Mouse (Mus musculus): ENCODE results near the gene Agfg1.

Agfg1 gene

GRCm38 (mm10) chr1:82819366-82819765 lies 19.9 kb upstream of the Agfg1 start:
- in situ Hi-C loops (cut with MboI; ENCODE audit: low pct_unique_long_range_greater_than_20kb in 1 of 2, low sequenced_read_pairs in 2 of 2, unreplicated experiment in 1 of 2), result no loop called here

GRCm38 (mm10) chr1:82820179-82820578 lies 19.1 kb upstream of the Agfg1 start:
- in situ Hi-C loops (cut with MboI; ENCODE audit: low pct_unique_long_range_greater_than_20kb in 1 of 2, low sequenced_read_pairs in 2 of 2, unreplicated experiment in 1 of 2), result no loop called here

DNA sequence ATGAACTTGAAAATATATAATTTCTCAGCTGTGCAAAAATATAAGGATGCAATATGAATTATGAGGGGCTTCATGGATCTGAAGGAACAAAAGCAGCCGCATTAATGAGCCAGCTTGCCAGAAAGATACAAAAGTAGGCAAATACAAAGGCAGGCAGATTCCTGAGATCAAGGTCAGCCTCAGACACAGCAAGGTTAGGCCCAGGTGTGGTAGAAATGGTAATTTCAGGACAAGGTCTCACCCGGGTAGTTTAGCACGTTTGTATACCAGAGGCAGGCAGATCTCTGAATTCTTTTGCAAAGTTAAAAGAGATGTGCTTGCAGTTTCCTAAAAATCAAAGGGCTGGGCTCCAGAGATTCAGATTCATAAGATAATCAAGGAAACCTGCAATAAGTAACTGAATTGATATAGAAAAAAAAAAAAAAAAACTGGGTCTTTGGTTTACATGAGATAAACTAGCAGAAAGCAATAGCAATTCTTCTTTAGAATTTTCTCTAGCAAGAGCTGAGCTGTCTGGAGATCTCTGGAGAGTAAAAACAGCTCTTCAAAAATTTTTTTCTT lies 18.6 kb upstream of the Agfg1 start:
- in situ Hi-C loops (cut with MboI; ENCODE audit: low pct_unique_long_range_greater_than_20kb in 1 of 2, low sequenced_read_pairs in 2 of 2, unreplicated experiment in 1 of 2), result no loop called here

GRCm38 (mm10) chr1:82821846-82822245 lies 17.4 kb upstream of the Agfg1 start:
- in situ Hi-C loops (cut with MboI; ENCODE audit: low pct_unique_long_range_greater_than_20kb in 1 of 2, low sequenced_read_pairs in 2 of 2, unreplicated experiment in 1 of 2), result no loop called here

DNA sequence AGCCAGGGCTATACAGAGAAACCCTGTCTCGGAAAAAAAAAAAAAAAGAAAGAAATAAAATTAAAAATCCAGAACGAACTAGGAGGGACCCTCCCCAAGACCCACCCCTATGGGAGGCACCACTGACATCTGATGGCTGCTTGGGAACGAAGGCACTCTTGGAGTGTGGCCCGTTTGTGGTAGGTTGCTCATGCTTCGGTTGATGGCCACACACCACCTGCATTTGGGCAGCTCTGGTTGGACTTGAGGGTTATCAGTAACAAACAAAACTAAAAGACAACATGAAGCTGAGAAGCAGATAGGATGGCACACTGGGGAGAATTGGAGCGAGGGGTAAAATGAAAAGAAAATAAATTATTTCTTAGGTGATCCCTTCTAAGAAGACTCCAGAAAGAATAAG lies 15.1 kb upstream of the Agfg1 start:
- in situ Hi-C loops (cut with MboI; ENCODE audit: low pct_unique_long_range_greater_than_20kb in 1 of 2, low sequenced_read_pairs in 2 of 2, unreplicated experiment in 1 of 2), result no loop called here

GRCm38 (mm10) chr1:82825256-82825655 lies 14.0 kb upstream of the Agfg1 start:
- in situ Hi-C loops (cut with MboI; ENCODE audit: low pct_unique_long_range_greater_than_20kb in 1 of 2, low sequenced_read_pairs in 2 of 2, unreplicated experiment in 1 of 2), result no loop called here

GRCm38 (mm10) chr1:82825783-82826182 lies 13.5 kb upstream of the Agfg1 start:
- in situ Hi-C loops (cut with MboI; ENCODE audit: low pct_unique_long_range_greater_than_20kb in 1 of 2, low sequenced_read_pairs in 2 of 2, unreplicated experiment in 1 of 2), result no loop called here

- in situ Hi-C loops (cut with MboI; ENCODE audit: low pct_unique_long_range_greater_than_20kb in 1 of 2, low sequenced_read_pairs in 2 of 2, unreplicated experiment in 1 of 2), result no loop called here
These were observed 12.4 kb upstream of the Agfg1 start for GRCm38 (mm10) chr1:82826911-82827310.

DNA sequence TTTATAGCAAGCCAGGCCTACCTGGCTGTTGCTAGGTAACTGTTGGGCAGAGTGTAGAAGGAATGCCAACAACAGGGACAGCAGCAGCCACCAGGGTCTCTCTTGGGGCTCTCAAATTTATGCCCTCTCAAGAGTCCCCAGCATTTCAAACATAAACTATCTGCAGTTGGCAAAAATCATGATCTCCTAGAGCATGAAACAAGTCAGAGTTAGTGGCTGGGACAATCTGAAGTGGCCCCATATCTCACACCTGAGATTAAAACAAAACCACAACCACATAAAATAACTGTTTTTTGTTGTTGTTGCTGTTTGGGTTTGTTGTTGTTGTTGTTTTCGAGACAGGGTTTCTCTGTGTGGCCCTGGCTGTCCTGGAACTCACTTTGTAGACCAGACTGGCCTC lies 8.5 kb upstream of the Agfg1 start:
- in situ Hi-C loops (cut with MboI; ENCODE audit: low pct_unique_long_range_greater_than_20kb in 1 of 2, low sequenced_read_pairs in 2 of 2, unreplicated experiment in 1 of 2), result no loop called here

DNA sequence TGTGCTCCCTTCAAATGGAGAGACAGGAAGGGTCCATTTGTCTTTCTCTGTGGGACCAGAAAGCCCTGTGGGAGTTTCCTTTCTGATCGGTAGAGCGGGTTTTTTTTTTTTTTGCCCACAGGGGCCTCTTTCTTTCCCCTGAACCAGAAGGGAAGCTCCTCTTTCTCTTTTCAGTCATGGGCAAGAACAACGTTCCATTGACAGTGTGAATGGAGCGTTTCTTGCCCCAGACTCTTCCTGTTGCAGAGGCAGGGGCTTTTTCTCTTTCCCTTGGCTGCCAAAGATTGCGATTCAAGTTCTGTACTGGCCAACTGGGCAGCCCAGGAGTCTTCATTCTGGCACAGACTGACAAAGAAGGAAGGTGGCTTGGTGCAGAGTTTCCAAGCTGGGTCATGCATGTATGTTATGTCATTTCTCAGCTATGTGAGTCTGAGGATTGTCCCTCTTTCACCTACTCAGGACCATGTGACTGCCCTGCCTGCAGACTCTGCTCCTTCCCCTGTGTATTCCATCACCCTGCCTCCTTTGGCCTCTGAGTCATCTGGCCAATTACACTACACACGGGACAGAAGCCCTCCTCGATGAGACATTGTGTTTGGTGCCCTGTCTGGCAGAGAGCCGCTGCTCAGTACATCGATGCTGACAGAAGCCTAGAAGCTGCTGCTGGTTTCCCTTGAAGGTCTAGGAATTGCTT lies 7.6 kb upstream of the Agfg1 start:
- in situ Hi-C loops (cut with MboI; ENCODE audit: low pct_unique_long_range_greater_than_20kb in 1 of 2, low sequenced_read_pairs in 2 of 2, unreplicated experiment in 1 of 2), result no loop called here

DNA sequence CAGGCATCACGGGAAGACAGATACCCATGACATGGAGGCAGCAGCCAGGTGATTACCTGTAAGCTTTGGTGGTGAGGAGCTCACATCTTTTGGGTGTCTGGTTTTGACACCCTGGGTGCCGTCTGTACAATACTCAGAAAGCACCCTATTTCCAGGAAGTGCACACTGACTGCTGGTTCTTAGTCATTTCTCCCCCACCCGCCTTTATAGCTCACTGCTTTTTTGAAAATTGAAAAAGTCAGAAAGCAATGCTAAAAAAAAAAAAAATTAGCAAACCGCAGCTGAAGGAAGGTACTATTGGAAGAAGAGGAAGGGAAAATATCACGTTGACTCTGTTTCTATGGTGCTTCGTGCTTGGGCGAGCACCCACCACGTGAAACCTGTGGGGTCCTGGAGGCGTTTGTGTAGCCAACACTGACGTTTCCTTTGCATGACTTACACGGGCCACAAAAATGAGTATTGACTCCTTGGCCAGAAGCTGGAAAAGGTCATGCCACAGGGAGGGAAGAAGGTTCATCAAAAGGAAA lies 6.7 kb upstream of the Agfg1 start:
- in situ Hi-C loops (cut with MboI; ENCODE audit: low pct_unique_long_range_greater_than_20kb in 1 of 2, low sequenced_read_pairs in 2 of 2, unreplicated experiment in 1 of 2), result no loop called here

GRCm38 (mm10) chr1:82833501-82833900 lies 5.8 kb upstream of the Agfg1 start:
- in situ Hi-C loops (cut with MboI; ENCODE audit: low pct_unique_long_range_greater_than_20kb in 1 of 2, low sequenced_read_pairs in 2 of 2, unreplicated experiment in 1 of 2), result no loop called here

DNA sequence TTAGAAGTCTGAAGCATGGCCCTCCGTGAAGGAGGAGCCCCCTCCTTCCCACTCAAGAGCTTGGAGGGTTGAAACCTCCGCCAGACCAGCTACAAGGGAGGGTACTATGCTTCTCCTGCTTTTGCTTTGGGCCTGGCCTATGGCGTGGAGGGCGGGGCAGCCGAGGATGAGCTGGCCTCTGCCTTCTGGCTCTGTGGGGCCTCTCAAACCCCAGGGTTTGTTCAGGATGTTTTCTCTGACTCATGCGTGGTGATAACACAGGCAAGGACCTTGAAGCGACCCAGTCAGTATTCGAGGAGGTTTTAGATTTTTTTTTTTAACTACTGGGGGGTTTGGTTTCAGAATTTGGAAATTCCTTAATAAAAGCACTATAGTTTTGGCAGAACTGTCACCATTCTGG lies 4.7 kb upstream of the Agfg1 start:
- in situ Hi-C loops (cut with MboI; ENCODE audit: low pct_unique_long_range_greater_than_20kb in 1 of 2, low sequenced_read_pairs in 2 of 2, unreplicated experiment in 1 of 2), result no loop called here

DNA sequence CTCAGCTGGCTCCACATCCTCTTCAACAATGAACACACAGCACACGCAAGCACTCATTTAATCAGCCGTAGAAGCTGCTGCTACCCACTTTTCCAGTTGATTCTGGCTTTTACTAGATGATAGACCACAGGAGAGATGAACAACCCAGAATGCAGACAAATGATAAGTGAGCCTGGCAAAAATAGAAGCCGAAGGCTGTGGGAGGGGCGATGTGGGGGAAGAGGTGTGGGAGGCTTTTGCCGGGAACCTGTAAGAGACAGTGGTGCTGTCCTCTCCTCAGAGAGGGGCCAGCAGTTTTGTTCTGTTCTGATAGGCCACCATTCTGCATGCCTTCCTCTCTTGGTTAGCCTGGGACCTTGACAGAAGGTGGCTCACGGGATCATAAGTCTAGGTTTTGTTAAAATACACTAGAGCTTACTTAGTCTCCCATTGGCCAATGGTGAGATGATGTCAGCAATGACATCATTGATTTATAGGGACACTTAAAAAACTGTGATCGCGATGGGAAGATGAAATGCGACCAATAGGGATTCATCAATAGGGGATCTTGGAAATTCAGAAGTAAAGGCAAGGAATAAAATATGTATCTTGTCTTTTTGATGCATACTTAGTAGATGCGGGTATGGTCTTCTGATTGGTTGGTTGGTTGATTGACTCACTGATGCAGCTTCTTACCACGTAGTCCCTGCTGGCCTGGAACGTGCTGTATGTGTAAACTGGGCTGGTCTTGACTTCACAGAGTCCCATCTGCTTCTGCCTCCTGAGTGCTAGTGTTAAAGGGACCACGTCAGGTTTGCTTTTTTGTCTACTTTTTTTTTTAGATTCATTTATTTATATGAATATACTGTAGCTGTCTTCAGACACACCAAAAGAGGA lies 2.7 kb upstream of the Agfg1 start:
- in situ Hi-C loops (cut with MboI; ENCODE audit: low pct_unique_long_range_greater_than_20kb in 1 of 2, low sequenced_read_pairs in 2 of 2, unreplicated experiment in 1 of 2), result no loop called here

- in situ Hi-C loops (cut with MboI; ENCODE audit: low pct_unique_long_range_greater_than_20kb in 1 of 2, low sequenced_read_pairs in 2 of 2, unreplicated experiment in 1 of 2), result no loop called here
These were observed 1.7 kb upstream of the Agfg1 start for GRCm38 (mm10) chr1:82837579-82837978.

DNA sequence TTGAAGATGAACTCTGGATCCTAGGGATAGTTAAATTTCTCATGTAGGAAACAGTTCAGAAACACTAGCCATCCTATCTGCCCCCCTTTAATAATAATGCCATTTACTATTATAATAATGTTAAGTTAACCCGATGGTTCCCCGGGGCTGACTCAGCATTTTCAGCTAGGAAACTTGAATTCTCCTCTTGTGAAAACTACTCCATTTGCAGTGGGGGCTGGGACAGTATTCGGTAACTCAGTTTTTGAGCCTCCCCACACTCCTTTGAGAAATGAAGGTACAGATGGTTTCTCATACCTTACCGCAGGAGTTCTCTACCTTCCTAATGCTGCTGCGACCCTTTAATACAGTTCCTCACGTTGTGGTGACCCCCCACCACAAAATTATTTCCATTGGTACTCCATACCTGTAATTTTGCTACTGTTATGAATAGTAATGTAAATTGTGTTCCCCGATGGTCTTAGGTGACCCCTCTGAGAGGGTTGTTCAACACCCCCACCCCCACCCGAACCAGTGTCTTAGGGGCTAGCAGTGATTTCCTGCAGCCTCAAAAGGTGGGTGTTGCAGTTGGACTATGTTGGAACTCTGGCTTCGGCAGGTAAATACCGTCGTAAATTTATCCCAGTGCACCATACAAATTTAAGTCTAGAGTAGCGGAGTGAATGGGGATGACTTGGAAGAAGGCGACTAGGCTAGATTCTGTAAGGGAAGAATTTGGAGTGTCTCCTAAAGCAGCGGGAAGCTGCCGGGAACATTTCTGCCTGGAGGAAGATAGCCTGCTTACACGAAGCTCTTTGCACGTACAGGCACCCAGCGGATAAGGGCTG lies 601 bp upstream of the Agfg1 start:
- in situ Hi-C loops (cut with MboI; ENCODE audit: low pct_unique_long_range_greater_than_20kb in 1 of 2, low sequenced_read_pairs in 2 of 2, unreplicated experiment in 1 of 2), result no loop called here

DNA sequence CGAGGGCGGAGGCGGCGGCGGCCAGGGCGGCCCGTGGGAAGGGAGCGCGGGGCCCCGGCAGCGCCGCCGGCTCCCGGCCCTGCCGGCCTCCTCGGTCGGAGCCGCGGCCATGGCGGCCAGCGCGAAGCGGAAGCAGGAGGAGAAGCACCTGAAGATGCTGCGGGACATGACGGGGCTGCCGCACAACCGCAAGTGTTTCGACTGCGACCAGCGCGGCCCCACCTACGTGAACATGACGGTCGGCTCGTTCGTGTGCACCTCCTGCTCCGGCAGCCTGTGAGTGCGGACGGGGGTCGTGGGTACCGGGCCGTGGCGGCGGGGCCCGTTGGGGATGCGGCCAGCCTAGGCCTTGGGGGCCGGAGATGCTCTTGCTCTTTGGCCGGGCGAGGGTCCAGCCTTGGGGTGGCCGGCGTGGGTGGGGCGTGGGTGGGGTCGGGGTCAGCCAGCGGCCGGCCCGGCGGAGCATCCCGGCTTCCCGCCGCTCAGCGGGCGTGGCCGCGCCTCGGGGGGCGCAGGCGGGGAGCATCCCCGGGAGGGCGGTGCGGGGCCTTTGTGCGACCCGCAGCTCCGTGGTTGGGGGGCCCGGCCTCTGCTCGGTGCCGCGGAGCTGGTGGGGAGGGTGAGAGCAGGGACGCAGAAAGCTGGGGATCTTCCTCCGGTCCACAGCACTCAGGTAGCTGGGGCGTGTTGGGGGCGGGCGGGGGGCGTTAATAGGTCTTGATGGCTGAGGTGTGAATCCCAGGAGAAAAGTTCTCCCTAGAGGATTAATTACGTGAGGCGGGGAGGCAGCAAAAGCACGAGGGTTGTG lies 535 bp downstream of the Agfg1 start:
- in situ Hi-C loops (cut with MboI; ENCODE audit: low pct_unique_long_range_greater_than_20kb in 1 of 2, low sequenced_read_pairs in 2 of 2, unreplicated experiment in 1 of 2), result no loop called here

GRCm38 (mm10) chr1:82855729-82856128 lies 16.4 kb downstream of the Agfg1 start:
- in situ Hi-C loops (cut with MboI; ENCODE audit: low pct_unique_long_range_greater_than_20kb in 1 of 2, low sequenced_read_pairs in 2 of 2, unreplicated experiment in 1 of 2), result no loop called here
